Mouse (Mus musculus) left cerebral cortex, adult 8-10 months (tissue): ENCODE measurements at regions not wholly inside any gene's neighbourhood (a gene's known extent, or its start where the extent isn't known, plus 50 kb on each side); places are given as distances from the start of the nearest gene placed in this dataset.

Experiments used
- DNase-seq, 2 experiments: peaks; one replicate each; pipeline ENCODE4 v3.0.0; 2022; ENCODE audit warnings: low spot score in 2 of 2

GRCm38 (mm10) chr12:9174327-9174726 lies 144.5 kb downstream of the Ttc32 start:
- no peak for DNase-seq

DNA sequence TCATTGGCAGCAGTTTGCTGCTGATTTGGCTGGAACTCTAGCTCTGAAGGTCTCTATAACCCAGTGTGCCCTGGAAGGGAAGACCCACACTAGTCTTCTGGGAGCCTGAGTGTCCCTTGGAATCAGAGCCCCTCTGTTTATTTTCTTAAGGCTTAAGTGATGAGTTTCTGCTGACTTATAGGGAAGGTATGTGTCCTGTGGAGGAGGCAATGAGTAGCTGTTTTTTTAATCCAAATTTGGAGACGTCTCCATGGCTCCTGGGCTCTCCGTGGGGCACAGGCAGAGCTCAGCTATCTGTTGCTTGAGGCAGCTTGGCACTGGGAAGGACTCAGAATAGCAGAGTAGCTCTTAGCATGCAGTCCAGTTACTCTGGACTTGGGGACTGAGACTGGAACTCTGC lies 146.4 kb downstream of the Ttc32 start:
- no peak for DNase-seq

DNA sequence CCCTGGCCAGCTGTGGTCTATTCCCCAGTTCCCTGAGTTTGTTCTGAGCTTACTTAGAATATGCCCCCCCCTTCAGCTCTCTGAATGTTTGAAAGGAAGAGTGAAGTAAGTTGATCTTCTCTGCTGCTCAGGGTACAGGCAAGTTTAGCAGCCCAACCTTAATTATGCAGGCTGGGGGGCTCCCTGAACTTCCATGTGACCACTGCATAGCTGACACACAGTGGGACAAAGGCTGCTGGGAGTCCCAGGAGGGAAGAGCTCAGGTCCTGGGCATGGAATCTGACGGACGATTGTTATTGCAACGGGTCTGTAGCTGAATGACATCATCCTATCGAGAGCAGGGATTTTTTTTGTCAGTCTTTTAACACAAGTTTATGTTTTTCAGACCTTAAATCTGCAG lies 148.8 kb downstream of the Ttc32 start:
- DNase-seq: no peak

DNA sequence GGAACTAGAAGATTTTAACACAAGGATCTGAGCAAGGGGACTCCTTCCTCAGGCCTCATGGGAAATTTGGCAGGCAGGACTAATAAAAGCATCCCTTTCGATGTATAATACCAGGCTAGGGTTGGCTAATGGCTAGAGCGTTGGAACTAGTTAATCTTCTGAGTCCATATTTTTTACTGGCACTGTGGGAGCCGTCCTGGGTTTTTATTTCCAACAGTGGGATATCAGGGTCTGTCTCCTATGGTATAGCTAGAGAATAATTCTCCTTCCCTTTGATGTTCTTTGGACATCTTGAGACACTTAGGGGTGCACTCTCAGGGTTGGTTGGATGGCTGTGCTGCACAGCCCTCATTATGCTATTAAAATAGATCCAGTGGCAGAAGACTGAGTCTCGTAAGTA lies 150.9 kb downstream of the Ttc32 start:
- no peak for DNase-seq

GRCm38 (mm10) chr12:9191721-9192120 lies 161.9 kb downstream of the Ttc32 start:
- DNase-seq: no peak

GRCm38 (mm10) chr12:9199321-9199720 lies 169.5 kb downstream of the Ttc32 start:
- no peak for DNase-seq

- DNase-seq: no peak
Measured at GRCm38 (mm10) chr12:9212211-9212610, 182.4 kb downstream of the Ttc32 start.

GRCm38 (mm10) chr12:9224971-9225370 lies 195.2 kb downstream of the Ttc32 start:
- no peak for DNase-seq

GRCm38 (mm10) chr12:9227901-9228300 lies 198.1 kb downstream of the Ttc32 start:
- no peak for DNase-seq

DNA sequence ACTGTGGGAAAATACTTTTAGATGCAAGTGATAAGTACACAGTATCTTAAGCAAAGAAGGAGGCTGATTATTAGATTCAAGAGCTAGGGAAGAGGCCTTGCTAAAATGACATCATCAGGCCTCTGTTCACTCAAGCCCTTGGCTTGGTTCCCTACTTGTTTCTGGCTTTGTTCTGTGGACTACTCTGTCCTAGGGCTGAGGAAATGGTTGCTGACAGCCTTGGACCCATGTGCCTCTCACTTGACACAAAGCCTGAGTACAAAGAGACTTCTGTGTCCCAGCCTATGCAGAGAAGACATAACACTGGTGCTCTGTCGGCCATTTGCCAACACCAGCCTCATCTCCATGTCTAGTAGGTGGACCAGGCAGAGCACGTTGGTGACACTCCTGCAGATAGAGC lies 198.7 kb downstream of the Ttc32 start:
- peak in 1 of 2 experiments; percentile 9 for DNase-seq

DNA sequence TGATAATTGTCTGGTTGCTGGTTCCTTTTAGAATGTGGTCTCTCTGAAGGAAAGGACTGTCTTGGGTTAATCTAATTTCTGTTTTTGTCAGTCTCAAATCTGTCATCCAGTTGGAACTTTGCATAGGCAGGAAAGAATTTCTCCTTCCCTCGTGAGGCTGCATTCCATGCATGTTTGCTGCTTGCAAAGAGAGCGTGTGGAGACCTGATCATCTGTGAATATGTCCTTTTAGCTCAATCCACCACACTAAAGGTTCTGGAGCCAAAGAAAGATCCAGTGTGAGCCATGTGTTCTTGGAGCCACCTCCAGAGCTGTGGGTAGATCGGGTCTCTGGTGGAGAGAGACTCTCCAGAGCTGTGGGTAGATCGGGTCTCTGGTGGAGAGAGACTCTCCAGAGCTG lies 200.2 kb downstream of the Ttc32 start:
- no peak for DNase-seq

GRCm38 (mm10) chr12:9230576-9230975 lies 200.8 kb downstream of the Ttc32 start:
- no peak for DNase-seq

DNA sequence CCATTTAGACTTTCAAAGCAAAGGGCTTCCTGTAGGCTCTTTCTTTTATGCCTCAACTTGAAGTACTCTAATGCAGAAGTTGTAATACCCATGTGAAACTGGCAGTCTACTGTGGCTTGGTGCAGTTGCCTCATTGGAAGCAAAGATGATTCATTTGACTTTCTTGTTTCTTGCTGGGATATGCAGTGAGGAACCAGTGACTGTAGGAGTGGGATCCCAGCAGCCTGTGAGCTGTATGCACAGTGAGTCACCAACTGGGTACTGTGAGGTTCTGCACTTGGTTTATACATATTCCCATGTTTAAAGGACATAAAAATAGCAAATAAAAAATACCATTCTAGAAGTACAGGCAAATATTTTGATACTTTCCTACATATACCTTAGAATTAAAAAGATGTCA lies 202.6 kb downstream of the Ttc32 start:
- peak in 1 of 2 experiments; percentile 25 for DNase-seq

DNA sequence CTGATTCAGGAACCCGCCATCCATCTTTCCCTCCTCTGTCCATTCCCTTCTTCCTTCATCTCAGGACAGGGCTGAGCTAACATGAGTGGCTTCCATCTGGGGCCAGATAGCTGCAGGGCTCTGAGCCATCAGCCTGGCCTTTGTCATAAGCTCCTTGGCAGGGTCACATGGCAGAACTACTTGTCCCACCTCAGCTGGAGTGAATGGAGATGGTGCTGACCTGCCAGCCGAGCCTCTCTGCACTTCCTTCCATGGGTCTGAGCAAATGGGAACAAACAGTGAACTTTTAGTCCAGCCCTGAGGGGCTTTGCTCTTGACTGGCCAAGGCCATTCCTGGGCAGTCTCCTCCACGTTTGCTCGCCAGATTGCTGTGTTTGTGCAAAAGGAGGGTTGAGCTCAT lies 206.1 kb downstream of the Ttc32 start:
- no peak for DNase-seq

GRCm38 (mm10) chr12:9237538-9237937 lies 207.7 kb downstream of the Ttc32 start:
- DNase-seq: no peak

DNA sequence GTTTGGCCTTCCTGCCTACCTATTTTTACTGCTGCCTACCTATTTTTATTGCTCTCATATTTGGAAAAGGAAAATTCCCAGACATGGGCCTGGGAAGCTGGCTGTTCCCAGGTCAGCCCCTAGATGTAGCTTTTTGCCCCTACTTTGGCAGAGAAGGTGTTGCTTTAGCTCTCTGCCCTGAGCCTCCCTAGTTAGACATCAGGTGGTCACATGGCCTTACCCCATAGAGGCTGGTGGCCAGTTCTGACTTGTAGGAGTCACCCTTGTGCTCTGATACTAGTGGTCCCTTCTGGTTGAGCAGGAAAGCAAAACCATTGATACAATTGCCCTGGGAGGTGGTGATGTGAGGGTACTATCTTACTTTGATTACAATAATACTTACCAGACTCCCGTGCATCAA lies 208.2 kb downstream of the Ttc32 start:
- DNase-seq: no peak

DNA sequence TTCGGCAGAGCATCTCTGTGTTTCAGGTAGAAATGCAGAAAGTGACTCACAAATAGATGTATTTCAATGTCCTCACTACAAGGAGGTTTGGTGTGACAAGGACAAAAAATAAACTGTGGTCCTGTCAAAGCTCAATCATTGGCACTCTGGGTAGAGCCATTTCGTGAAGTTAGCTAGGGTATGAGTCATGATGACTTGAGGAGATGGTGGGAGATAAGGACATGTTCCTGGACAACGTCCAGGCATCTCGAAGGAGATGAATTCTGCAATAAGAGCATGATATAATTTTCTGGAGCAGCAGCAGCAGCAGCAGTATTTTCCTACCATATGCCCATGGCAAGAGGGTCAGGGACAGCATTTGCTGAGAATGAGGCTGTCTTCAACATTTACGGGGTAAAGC lies 217.7 kb downstream of the Ttc32 start:
- DNase-seq: no peak

DNA sequence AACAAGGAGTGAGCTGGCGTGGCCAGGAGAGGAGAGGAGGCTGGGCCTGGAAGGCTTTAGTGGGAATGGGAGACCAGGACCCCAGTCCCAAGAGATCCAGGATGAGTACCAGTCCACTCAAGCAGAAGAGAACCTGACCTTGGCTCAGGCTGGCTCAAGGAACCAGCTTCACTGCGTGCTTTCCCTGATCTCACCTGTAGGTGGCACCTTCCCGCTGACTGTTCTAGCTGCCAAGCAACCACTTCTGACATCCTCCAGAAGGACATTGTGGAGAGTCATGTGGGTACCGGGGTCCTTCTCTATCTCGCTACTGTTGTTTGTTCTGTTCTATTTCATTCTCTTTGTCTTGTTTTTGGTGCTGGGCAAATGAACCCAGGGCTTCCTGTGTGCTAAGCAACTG lies 222.0 kb downstream of the Ttc32 start:
- DNase-seq: peak in 1 of 2 experiments; percentile 37

DNA sequence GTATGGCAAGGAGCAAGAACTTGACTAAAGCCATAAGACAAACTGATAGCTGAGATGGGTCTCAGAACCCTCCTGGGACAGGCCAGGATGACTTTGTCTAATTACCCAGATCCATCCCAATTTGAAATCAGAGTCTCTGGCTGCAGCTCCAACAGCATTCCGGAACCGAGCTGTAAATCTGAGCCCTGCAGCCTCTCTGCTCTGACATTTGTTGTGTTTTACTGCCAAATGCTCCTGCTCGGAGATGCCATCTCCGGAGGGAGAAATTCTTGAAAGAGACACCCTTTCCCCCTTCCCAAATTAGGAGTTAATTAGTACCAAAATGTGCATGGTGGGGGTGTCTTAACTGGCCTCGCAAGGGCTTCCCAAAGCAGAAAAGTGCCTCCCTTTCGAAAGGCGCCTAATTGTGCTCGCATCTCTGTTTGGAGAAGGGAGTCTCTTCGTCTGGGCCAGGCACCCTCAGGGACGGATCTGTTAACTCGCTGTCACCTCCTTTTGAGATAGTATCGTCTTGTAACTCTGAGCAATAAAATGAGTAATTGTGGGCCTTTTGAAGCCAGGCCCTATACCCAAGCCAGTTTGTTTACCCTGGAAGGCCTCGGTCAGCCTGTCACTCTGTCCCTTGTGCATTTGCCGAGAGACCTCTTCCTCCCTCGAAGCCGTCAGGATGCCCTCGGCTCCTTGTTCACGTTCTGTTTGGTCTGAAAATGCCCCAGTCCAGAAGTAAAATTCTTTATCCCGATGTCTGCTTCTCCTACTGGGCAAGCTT lies 223.7 kb downstream of the Ttc32 start:
- no peak for DNase-seq

- peak in 1 of 2 experiments; percentile 38 for DNase-seq
Measured at GRCm38 (mm10) chr12:9254301-9254860, 224.6 kb downstream of the Ttc32 start.

DNA sequence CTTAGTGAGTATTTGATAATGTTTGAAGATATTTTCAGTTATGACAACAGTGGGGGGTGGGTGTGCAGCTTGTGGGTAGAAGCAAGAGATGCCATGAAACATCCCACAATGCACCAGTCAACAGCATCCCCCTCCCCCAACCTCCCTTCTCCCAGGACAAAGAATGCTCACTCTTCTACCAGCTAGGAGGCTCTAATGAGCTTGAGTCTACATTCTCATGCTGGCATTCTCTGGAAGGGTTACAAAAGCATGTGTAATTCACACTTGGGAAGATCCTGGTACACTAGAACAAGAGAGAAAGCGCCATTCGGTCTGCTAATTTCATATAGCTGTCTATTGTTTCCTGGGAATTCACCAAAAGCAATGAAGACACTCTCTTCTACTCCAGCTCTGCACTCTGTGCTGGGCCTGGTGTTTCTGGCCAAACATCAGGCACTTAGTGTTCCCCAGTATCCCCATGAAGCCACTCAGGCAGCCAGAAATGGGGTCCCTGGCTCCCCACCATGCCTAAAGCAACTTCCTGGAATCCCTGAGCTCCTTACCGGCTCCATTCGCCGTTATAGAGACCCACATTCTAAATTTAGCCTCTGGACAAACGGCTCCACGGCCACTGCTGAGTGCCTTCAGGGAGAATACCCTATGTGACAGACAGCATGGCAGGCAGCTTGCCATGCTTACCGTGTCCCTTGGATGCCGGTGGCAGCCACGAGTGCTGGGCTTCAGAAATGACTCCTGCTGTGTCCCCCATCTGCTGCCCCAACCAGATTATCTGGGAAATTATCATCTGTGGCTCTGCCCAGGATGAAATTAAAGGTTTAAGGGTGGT lies 226.1 kb downstream of the Ttc32 start:
- no peak for DNase-seq

GRCm38 (mm10) chr12:9256487-9256820 lies 226.7 kb downstream of the Ttc32 start:
- no peak for DNase-seq

DNA sequence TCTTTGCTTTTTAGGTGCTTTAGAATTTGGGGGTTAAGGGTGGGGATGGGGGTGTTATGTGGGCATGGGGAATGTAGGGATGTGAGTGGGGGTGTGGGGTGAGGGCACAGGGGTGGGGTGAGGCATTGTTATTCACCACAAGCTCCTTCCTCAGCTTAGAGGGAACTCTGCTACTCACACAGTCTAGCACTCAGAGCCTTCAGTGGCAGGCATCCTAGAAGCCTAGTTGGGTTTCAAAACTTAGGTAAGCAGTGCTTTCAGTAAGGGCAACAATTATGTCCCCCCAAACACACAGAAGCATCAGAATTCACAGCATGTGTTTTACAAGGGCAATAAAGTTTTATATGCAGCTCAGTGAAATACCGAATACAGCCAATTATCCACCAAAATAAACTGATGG lies 228.4 kb downstream of the Ttc32 start:
- DNase-seq: no peak
